Mouse (Mus musculus) layer of hippocampus, postnatal 14 days (tissue): Measurements from ENCODE around the gene Mgat5b. TPM values are rescaled to one million over a fixed set of nuclear protein-coding genes. Genes with fewer than 3 reads are reported as not detected.
"Not testable (repeated sequence)": the region's sequence is repeated elsewhere in the genome, so short reads cannot be mapped to it uniquely, and the experiment has no call there.

Experiments used
- DNase-seq, 2 experiments: peaks; one replicate each; pipeline ENCODE4 v3.0.0; 2021 to 2022; ENCODE audit warnings: low spot score in 2 of 2, mixed read lengths in 1 of 2
- long read RNA-seq, 2 experiments: library from polyadenylated mRNA; stranded (forward); transcript quantifications; one replicate each; pipeline ENCODE4 v2.0.0; 2021
- total RNA-seq, 2 experiments: library from RNA; stranded (reverse); gene quantifications; 2 replicates each; pipeline ENCODE4 v1.2.3; 2021

The Mgat5b gene
- total RNA-seq: 10 to 100 TPM; 44.1 to 44.5 TPM
- long read RNA-seq, experiment 1, partial matches to known transcripts: 5 of 9 reads
- long read RNA-seq, experiment 1, other reads (novel, unspliced or antisense): 4 of 9 reads
- long read RNA-seq, experiment 2, partial matches to known transcripts: 9 of 12 reads
- long read RNA-seq, experiment 2, other reads (novel, unspliced or antisense): 3 of 12 reads

DNA sequence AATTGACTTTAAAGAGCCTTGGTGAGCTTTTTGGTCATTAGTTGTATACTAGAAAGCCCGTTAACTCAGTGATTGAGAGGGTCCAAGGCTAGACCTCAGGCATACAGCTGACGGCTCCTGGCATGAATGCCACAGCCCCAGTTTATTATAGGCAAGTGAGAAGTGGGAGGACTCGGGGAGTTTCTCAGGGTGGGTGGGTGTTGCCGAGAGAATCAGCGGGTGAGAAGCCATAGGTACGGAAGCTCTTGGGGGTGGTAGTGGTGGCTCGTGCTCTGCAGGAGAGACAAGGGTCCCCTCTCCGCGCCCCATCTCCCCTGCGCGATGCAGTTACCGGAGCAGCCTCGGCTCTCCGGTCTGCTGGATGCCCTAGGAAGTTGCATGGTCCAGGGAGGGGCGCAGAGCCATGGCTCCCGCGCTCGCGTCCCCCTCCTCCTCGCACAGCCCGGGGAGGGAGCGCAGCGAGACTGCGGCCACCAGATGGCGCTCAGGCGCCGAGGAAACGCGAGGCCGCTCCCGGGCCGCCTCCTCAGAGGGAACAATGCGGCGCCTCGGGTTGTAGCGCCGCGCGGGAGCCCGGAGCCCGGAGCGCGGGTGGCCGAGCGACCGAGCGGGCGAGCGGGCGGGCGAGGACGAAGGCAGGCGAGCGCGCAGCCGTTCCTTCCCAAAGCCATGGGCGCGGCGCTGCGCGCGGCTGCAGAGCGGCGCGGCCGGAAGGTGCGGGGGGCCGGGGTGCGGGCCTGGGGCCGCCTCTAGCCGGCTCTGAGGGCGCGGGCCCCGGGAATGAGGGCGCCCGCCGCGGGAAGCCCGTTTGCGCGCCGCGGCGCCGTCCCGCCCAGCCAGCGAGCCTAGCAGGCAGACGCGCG, at the start of gene Mgat5b:
Mgat5b (plus strand) TSS at position 541 of the 863 bp plus-strand sequence.
- peak; percentile 91 to 92 for DNase-seq

- DNase-seq: no peak
Measured at GRCm38 (mm10) chr11:116869223-116869622, 49.4 kb upstream of the Mgat5b start.

GRCm38 (mm10) chr11:116869641-116870040, 49.0 kb upstream of the Mgat5b start:
- DNase-seq: no peak

DNA sequence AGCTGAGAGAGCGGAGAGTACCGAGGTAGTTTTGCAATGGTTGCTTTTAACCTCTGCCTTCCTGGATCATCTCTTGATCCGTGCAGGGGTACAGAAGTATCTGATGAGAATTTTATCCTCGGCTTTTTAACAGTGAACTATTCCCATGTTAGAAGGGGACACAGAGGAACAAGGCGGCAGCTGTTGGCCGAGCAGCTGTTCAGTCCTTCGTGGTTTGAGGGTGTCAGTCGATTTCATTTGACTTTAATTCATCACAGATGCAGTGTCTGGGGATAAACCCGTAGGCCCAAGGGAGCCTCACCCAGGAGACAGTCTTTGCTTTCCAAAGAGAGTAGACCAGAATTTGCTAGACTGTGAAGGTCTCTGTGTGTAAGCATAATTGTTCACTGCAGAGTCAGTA, 47.1 kb upstream of the Mgat5b start:
- no peak for DNase-seq

GRCm38 (mm10) chr11:116873987-116874386, 44.7 kb upstream of the Mgat5b start:
- peak; percentile 39 to 64 for DNase-seq

DNA sequence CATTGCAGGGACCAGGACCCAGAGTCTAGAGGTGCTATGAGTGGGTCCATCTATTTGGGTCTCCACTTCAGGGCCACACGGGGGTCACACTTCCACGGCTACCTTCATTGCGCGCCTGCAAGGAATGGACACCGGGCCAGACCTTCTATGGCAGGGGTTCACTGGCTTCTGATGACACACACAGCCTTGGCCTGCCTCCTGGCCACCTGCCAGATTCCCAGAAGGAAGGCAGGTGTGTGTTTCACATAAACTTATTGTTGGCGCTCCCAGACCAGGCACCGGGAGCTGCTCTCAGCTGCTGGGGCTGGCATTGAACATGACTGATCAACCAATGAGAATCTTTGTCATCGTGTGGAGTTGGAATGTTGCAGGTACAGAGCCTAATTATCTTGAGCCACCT, 40.2 kb upstream of the Mgat5b start:
- DNase-seq: no peak

DNA sequence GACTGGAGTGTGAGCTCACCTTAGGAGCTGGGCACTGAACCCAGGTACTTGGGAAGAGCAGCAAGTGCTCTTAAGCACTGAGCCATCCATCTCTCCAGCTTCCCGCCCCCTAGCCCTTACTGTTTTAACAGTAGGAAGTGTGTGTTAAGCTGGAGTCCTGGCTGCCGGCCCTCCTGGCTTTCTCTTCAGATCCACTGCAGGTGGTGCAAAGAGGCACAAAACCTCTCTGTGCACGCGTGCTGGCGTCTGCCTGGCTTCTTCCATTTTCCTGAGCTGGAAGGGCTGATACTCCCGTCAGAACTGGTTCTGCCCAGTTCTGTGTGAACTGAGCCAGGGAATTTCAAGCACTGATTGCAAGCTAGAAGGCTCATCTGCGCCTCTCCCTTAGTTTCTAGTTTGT, 37.8 kb upstream of the Mgat5b start:
- peak in 1 of 2 experiments; percentile 12 for DNase-seq

DNA sequence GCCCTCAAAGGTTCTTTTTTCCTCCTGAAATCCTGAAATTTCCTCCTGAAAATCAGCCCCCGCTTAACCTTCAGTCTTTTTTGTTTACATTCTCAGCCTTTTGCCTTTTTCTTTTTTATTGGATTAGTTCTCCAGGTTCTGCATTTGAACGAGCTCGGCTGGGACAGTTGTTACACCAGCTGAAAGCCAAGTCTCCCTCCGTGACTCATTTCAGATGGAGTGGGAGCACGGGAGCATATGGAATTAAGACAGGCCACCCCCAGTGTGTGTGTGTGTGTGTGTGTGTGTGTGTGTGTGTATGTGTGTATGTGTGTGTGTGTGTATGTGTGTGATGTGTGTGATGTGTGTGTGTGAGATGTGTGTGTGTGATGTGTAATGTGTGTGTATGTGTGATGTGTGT, 37.2 kb upstream of the Mgat5b start:
- no peak for DNase-seq

GRCm38 (mm10) chr11:116882446-116882845, 36.2 kb upstream of the Mgat5b start:
- DNase-seq: no peak

DNA sequence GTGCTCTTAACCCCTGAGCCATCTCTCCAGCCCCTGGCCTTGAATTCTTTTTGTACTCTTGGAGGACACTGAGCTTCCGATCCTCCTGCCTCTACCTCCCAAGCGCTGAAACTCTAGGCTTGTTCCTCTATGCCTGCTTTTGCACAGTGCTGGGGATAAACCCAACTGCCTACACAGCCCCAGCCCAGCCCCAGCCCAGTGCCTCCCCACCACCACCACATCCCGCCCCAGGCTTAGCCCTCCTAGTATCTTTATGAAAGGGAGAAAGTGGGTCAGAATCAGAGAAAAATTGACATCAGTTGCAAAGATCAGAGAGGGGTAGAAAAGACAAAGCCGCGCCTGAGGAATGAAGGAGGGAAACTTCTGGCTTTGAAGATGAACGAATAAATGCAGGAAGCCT, 34.6 kb upstream of the Mgat5b start:
- DNase-seq: no peak

DNA sequence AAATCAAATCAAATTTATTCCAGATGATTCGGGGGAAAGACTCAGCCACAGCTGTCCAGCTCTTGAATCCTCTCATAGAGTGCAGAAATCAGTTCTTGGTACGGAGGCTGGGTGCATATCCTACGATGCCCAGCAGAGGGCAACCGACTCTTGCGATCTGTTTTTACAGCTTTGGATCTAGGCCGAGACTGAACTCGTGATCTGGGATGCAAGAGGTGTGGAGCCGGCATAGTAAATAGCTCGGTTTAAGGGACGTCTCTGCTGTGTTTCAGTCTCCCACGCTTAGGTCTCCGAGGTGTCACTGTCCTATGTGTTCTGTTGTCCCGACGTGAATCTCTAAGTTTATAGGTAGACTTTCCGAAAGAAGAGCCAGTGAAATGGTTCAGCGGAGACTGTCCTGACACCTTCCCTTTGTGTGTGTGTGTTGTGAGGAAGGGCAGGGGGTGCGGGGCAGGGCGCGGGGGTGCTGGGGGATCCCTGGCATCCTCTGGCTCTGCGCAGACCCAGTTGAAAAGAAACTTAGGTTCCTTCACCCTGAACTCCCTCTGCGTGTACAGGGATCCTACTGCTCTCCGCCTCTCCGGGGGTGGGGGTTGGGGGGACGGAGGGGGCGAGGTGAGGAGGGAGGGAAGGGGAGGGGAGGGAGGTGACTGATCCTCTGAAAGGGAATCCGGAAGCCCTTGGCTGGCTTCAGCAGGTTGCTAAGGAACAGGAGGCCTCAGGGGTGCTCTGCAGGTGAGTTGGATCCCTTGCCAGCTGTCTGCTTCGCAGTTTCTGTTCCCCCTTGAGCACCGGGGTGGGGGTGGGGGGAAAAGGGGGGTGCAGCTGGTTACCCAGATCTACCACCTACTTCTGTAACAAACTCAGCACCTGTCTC, 33.1 kb upstream of the Mgat5b start:
- DNase-seq: peak; percentile 84 to 86

DNA sequence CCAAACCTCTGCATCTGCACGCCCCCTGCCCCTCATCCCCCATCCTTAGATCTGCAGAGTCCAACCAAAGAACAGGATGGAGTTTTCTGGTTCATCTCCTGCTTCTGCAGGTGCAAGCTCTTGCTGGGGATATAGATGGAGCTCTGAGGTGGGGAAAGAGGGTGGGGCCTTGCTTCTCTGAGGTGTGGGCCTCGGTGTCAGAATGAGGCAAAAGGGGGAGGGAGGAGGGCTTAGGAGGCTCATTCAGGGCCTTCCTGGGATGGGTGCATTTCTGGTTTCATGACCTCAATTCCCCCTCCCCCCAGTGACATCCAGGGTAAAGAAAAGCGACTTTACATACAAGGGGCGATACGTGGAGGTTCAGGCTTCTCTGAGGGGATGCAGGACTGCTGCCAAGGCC, 31.5 kb upstream of the Mgat5b start:
- DNase-seq: no peak

- no peak for DNase-seq
Measured at GRCm38 (mm10) chr11:116893532-116894442, 24.9 kb upstream of the Mgat5b start.

- DNase-seq: no peak
Measured at GRCm38 (mm10) chr11:116895402-116895801, 23.3 kb upstream of the Mgat5b start.

- no peak for DNase-seq
Measured at GRCm38 (mm10) chr11:116899247-116899646, 19.4 kb upstream of the Mgat5b start.

GRCm38 (mm10) chr11:116902588-116902987, 16.1 kb upstream of the Mgat5b start:
- not testable (repeated sequence) for DNase-seq

DNA sequence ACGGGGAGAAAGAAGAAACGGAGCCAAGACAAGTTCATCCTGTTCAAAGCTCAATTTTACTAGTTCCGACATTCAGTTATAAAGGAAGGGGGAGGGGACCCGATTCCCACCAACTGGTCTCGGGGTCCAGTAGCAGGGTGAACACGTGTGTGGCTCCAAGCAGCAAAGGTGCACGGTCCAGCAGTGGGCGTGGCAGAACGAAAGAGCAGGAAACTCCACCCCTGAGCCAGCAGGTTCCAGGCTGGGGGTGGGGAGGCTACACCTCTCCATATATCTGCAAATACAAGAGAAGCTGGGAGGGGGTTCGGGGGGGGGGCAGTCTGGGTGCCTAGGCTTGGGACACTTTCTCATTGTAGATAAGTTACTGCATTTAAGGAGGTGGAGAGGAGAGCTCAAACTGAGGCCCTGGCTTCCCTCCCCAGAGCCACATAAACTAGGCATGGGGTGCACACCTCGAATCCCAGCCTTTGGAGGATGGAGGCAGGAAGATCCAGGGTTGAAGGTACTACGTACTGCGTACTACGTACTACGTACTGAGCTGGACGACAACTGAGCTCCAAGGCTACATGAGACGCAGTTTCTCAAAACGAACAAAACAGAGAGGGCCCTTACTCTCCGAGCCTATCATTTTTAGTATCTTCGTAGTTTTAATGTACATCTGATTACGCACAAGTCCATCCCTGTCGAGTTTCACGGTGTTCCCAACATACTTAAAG, 12.8 kb upstream of the Mgat5b start:
- no peak for DNase-seq

DNA sequence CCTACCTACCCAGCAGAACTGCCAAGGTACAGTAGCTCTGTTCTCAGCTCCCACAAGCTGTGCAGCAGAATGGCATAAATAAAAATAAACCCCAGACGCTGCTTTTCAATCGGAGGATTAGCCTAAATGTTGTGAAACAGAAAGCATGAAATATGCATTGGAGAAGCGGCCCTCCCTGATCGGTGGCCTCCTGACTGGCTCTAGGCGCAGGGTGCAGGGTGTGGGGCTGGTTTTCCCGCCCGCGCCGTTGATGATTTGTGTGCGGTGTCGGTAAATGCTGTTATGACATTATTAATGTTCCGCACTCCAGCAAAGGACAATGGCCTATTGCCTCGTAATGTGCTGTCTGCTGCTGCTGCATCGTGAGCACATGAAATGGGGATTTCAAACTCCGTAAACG, 5.1 kb upstream of the Mgat5b start:
- peak in 1 of 2 experiments; percentile 46 for DNase-seq

DNA sequence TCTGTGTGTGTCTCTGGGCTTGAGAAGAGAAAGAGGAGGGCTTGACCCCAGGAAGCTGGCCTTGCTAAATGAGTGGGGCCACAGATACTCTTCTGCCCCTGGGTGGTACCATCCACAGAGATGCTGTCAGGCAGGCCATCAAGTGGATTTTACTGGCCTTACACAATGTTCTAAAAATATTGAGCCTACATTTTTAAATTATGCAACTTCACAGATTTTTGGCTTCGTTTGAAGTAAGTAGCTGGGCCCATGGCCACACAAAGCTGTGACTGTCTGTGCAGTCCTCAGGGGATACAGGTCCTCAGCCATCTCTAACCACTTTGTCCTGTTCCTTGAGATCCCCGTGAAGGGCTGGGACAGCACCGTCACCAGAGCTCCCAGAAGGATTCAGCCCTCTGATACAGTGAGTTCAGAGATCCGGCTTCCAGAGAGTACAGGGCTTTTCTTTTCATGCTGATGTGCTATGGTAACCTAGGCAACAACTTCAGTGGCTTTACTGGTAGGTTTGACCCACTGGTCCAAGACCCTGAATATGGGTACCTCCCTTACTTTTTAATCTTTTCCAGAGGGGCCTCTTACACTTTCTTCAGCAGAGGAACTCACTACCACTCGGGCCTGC, 4.3 kb upstream of the Mgat5b start:
- DNase-seq: no peak
